Comparison of ENCODE assay signal across 8 mouse cellular contexts in the genomic region with DNA sequence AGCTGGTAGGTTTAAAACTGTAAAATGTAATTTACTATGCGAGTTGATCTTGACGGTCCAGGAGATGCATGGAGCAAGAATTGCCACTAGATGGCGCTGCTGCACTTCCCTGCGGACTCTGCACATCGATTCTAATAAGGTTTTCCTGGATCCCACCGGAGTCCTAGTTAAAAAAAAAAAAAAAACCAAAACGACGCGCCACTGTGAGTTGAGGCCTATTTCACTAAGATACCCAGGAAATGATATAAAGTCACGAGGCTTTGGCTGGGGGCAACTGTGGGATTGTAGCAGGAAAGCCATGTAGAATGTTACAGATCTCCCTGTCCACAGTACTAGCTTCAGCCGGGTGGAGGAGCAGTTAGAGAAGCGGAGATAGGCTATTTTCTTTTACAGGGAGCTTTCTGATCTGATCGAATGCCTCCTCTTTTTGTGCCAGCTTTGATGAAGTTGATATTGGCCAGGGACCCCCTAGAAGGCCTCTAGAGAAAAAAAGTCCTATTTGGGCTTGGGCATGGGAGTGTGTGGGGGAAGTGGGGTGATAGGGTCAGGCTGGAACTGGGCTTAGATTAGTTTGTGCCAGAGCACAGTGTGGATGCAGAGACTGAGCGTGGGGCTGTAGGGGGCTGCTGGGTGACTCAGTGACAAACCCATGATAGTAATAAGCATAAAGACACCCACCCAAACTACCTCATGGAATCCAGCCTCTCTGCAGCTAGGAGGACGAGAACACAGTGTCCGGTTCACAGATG.
DNase-seq lines count a peak whose midpoint lies in the region; ATAC-seq and TF ChIP-seq lines count a peak whose summit lies in the region.

No protein-coding gene starts in this region.

- peak overlapping the region; percentile 12; the same call in 1 of the 2 replicates for H3K4me3 ChIP-seq in cortical plate, adult 2 months (ENCODE audit: insufficient read depth, low read length)
- no peak overlapping the region for H3K4me3 ChIP-seq in intestine, postnatal 0 days (ENCODE audit: low read depth, low read length)
- H3K4me3 ChIP-seq in limb, embryonic 11.5 days (ENCODE audit: low read depth, low read length), result no peak overlapping the region
- H3K4me3 ChIP-seq in midbrain, embryonic 15.5 days, result peak overlapping the region; percentile 15; the same call in 1 of the 2 replicates
- peak overlapping the region; percentile 20; the same call in 1 of the 2 replicates for H3K4me3 ChIP-seq in stomach, postnatal 0 days (ENCODE audit: low read depth, low read length)

- no peak for TF ChIP-seq EP300 in stomach, postnatal 0 days (optimal IDR thresholded peaks at IDR 0.05)

- H3K9ac ChIP-seq in intestine, postnatal 0 days (ENCODE audit: low read depth, low read length), result no peak overlapping the region
- H3K9ac ChIP-seq in limb, embryonic 11.5 days (ENCODE audit: low read length), result no peak overlapping the region
- H3K9ac ChIP-seq in midbrain, embryonic 15.5 days, result no peak overlapping the region
- H3K9ac ChIP-seq in stomach, postnatal 0 days (ENCODE audit: low read length), result no peak overlapping the region

- peak; percentile 92 for TF ChIP-seq CTCF in cortical plate, adult 2 months (IDR thresholded peaks at IDR 0.05; ENCODE audit: extremely low read depth, insufficient read depth, low read length)
- peak; percentile 93 for TF ChIP-seq CTCF in intestine, postnatal 0 days (IDR thresholded peaks at IDR 0.05; ENCODE audit: low read depth)
- TF ChIP-seq CTCF in stomach, postnatal 0 days (IDR thresholded peaks at IDR 0.05; ENCODE audit: low read depth), result peak; percentile 95

- no peak overlapping the region for H3K27ac ChIP-seq in cortical plate, adult 2 months (ENCODE audit: insufficient read depth, low read length)
- no peak overlapping the region for H3K27ac ChIP-seq in intestine, postnatal 0 days (ENCODE audit: low read depth, low read length)
- H3K27ac ChIP-seq in limb, embryonic 11.5 days (replicated peaks; ENCODE audit: low read depth, low read length), result no peak overlapping the region; the same call in 1 of the 2 replicates
- H3K27ac ChIP-seq in midbrain, embryonic 15.5 days, result no peak overlapping the region
- H3K27ac ChIP-seq in stomach, postnatal 0 days (replicated peaks), result no peak overlapping the region

- no peak for ATAC-seq in intestine, postnatal 0 days
- no peak; the same call in 1 of the 2 replicates for ATAC-seq in limb, embryonic 11.5 days (ENCODE audit: insufficient number of reproducible peaks, low FRiP score, low TSS enrichment, low read depth)
- peak; percentile 73 for ATAC-seq in midbrain, embryonic 15.5 days (replicated peaks)
- ATAC-seq in stomach, postnatal 0 days (ENCODE audit: low FRiP score, low TSS enrichment), result peak; percentile 45; the same call in 1 of the 2 replicates

- no peaks in the 10 kb centered on the region for H3K36me3 ChIP-seq in intestine, postnatal 0 days (ENCODE audit: control insufficient read depth, insufficient read depth)
- no peaks in the 10 kb centered on the region for H3K36me3 ChIP-seq in limb, embryonic 11.5 days (ENCODE audit: control insufficient read depth, insufficient read depth, low read length)
- H3K36me3 ChIP-seq in midbrain, embryonic 15.5 days (replicated peaks), result no peaks in the 10 kb centered on the region
- H3K36me3 ChIP-seq in stomach, postnatal 0 days (ENCODE audit: control insufficient read depth, insufficient read depth, low read length), result no peaks in the 10 kb centered on the region

- intact Hi-C loops in gastrocnemius, postnatal 14 days (cut with DNase I; ENCODE audit: low total_unique reads), result loop anchor here (2.0 to 10.0 kb wide), 2 partner anchors 107 to 461 kb away; no protein-coding TSS in a partner anchor

- H3K9me3 ChIP-seq in intestine, postnatal 0 days (ENCODE audit: control insufficient read depth), result no peaks in the 10 kb centered on the region
- H3K9me3 ChIP-seq in limb, embryonic 11.5 days (ENCODE audit: control insufficient read depth, low read length), result no peaks in the 10 kb centered on the region
- no peaks in the 10 kb centered on the region for H3K9me3 ChIP-seq in midbrain, embryonic 15.5 days
- H3K9me3 ChIP-seq in stomach, postnatal 0 days (ENCODE audit: control insufficient read depth, low read length), result no peaks in the 10 kb centered on the region

- WGBS in intestine, postnatal 0 days, result 18% methylated on average over 16 of the region's 16 CpGs
- 17% methylated on average over 16 of the region's 16 CpGs for WGBS in limb, embryonic 11.5 days
- 17% methylated on average over 16 of the region's 16 CpGs for WGBS in midbrain, embryonic 15.5 days
- WGBS in stomach, postnatal 0 days, result 18% methylated on average over 16 of the region's 16 CpGs

- no peak for TF ChIP-seq POLR2A in cortical plate, adult 2 months (IDR thresholded peaks at IDR 0.05; ENCODE audit: extremely low read depth, insufficient read depth, low read length)

- peak overlapping the region; percentile 6; the same call in 1 of the 2 replicates for H3K4me2 ChIP-seq in intestine, postnatal 0 days (replicated peaks; ENCODE audit: low read depth)
- peak overlapping the region; percentile 25; the same call in 1 of the 2 replicates for H3K4me2 ChIP-seq in limb, embryonic 11.5 days (ENCODE audit: low read depth, severe bottlenecking)
- peak overlapping the region; percentile 46 for H3K4me2 ChIP-seq in midbrain, embryonic 15.5 days
- peak overlapping the region; percentile 44 for H3K4me2 ChIP-seq in stomach, postnatal 0 days (replicated peaks; ENCODE audit: low read depth)

- peak; percentile 86 for DNase-seq in CD4-positive, CD25-positive, alpha-beta regulatory T cell, adult 2 months (ENCODE audit: low read depth, low spot score)
- peak; percentile 38 to 80 for DNase-seq in adrenal gland, adult (ENCODE audit: inconsistent age in 2 of 2, low spot score in 1 of 2)
- DNase-seq in gastrocnemius, postnatal 14 days, result peak; percentile 58
- DNase-seq in limb, embryonic 11.5 days (ENCODE audit: low spot score), result peak; percentile 94
- DNase-seq in stomach, postnatal 0 days (ENCODE audit: low spot score), result peak; percentile 82

- no peaks in the 10 kb centered on the region; the same call in 1 of the 2 replicates for H3K4me1 ChIP-seq in cortical plate, adult 2 months (ENCODE audit: control insufficient read depth, insufficient read depth, low read length)
- H3K4me1 ChIP-seq in intestine, postnatal 0 days (replicated peaks; ENCODE audit: control insufficient read depth, insufficient read depth, low read length), result no peaks in the 10 kb centered on the region
- peaks cover 4% of the 10 kb centered on the region; the same call in 1 of the 2 replicates for H3K4me1 ChIP-seq in limb, embryonic 11.5 days (ENCODE audit: control insufficient read depth, insufficient read depth, low read length)
- H3K4me1 ChIP-seq in midbrain, embryonic 15.5 days, result peaks cover 4% of the 10 kb centered on the region
- no peaks in the 10 kb centered on the region for H3K4me1 ChIP-seq in stomach, postnatal 0 days (replicated peaks; ENCODE audit: control insufficient read depth, insufficient read depth)

- peaks cover 12% of the 10 kb centered on the region; the same call in 1 of the 2 replicates for H3K27me3 ChIP-seq in intestine, postnatal 0 days (replicated peaks; ENCODE audit: control insufficient read depth, insufficient read depth, low read length)
- peaks cover 14% of the 10 kb centered on the region for H3K27me3 ChIP-seq in limb, embryonic 11.5 days (ENCODE audit: control insufficient read depth, insufficient read depth, low read length)
- H3K27me3 ChIP-seq in midbrain, embryonic 15.5 days (replicated peaks), result peaks cover 13% of the 10 kb centered on the region
- no peaks in the 10 kb centered on the region for H3K27me3 ChIP-seq in stomach, postnatal 0 days (ENCODE audit: control insufficient read depth, insufficient read depth, low read length)

Comparison
In these comparisons a context has a peak if more than half of its experiments do, and no peak if none do; other contexts are left out.
1. H3K4me3 ChIP-seq: peak in cortical plate, adult 2 months (single experiment), midbrain, embryonic 15.5 days (single experiment) and stomach, postnatal 0 days (single experiment); none in intestine, postnatal 0 days (single experiment) and limb, embryonic 11.5 days (single experiment).
2. ATAC-seq: peak in midbrain, embryonic 15.5 days (single experiment) and stomach, postnatal 0 days (single experiment); none in intestine, postnatal 0 days (single experiment) and limb, embryonic 11.5 days (single experiment).
3. Peak in every context shown above with its lines, with median percentiles within 50 percentile points of each other: DNase-seq, CTCF ChIP-seq and H3K4me2 ChIP-seq.